In the genomic region with DNA sequence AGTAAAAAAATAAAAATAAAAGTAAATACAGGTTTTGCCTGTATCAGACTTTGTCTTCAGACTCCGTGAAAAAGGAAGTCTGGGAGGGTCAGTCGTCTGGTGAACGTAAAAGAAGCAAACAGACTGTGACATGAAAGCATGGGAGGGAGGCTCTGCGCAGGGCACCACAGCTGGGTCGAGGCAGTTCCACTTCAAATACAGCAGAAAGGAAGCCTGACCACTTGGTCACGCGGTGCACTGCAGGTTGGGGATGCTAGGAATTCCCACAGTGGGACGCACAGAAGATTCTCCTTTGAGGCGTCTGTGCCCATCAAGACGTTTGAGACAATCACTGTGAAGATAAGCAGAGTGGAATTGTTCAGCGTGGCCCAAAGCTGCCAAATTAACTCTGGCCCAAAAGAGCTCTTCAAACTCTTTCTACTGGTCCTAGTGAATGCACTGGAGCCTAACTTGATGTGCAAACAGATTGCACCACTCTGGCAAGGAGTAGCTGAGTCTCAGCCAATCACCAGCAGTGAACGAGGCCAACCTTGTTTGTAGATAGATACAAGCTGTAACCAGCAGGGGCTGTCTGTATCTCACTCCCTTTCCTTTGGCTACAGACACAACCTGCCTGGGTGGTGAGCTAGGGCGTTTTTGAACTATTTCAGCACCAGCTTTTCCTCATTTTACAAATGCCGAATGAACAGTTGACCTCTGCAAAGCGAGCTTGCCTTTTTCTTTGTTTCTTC, we compare ENCODE assay signal across 8 mouse cellular contexts. TPM values are rescaled to one million over a fixed set of nuclear protein-coding genes. Genes with fewer than 3 reads are reported as not detected.
A peak's percentile ranks its signal among the peaks of the same experiment; 100 is the strongest.
DNase-seq lines count a peak whose midpoint lies in the region; ATAC-seq and TF ChIP-seq lines count a peak whose summit lies in the region.

No protein-coding gene starts in this region.

- peak; percentile 57 for TF ChIP-seq CTCF in liver, postnatal 0 days (IDR thresholded peaks at IDR 0.05; ENCODE audit: low read depth)

- no peaks in the 10 kb centered on the region for H3K4me1 ChIP-seq in intestine, embryonic 14.5 days (replicated peaks; ENCODE audit: control insufficient read depth, insufficient read depth, low read length)
- H3K4me1 ChIP-seq in liver, postnatal 0 days (ENCODE audit: insufficient read depth): peaks cover 3% of the 10 kb centered on the region; the same call in 1 of the 2 replicates

- DNase-seq in A20 (ENCODE audit: low read depth, low spot score): peak; percentile 30
- peak; percentile 57 for DNase-seq in CD4-positive, CD25-positive, alpha-beta regulatory T cell, adult 2 months (ENCODE audit: low read depth, low spot score)
- DNase-seq in cerebellum, adult 18-20 months: peak; percentile 65 to 81
- no peak for DNase-seq in intestine, embryonic 14.5 days (ENCODE audit: low spot score)
- peak; percentile 54 for DNase-seq in liver, postnatal 0 days
- DNase-seq in retina, embryonic 14.5 days (ENCODE audit: low spot score): peak; percentile 63

- no peak for TF ChIP-seq EP300 in liver, postnatal 0 days (IDR thresholded peaks at IDR 0.05; ENCODE audit: low read depth)

- no peak overlapping the region for H3K4me2 ChIP-seq in intestine, embryonic 14.5 days (ENCODE audit: low read length)
- peak overlapping the region; percentile 29 for H3K4me2 ChIP-seq in liver, postnatal 0 days (ENCODE audit: low read depth, low read length)

- no peaks in the 10 kb centered on the region for H3K9me3 ChIP-seq in intestine, embryonic 14.5 days (ENCODE audit: control insufficient read depth, low read length)
- H3K9me3 ChIP-seq in liver, postnatal 0 days (ENCODE audit: low read length): no peaks in the 10 kb centered on the region

- no peak overlapping the region for H3K27ac ChIP-seq in intestine, embryonic 14.5 days (ENCODE audit: low read depth)
- H3K27ac ChIP-seq in liver, postnatal 0 days (ENCODE audit: low read depth): no peak overlapping the region

- H3K9ac ChIP-seq in intestine, embryonic 14.5 days (ENCODE audit: low read length): no peak overlapping the region
- H3K9ac ChIP-seq in liver, postnatal 0 days (replicated peaks): no peak overlapping the region

- no peaks in the 10 kb centered on the region for H3K36me3 ChIP-seq in intestine, embryonic 14.5 days (ENCODE audit: control insufficient read depth, insufficient read depth, low read length)
- no peaks in the 10 kb centered on the region for H3K36me3 ChIP-seq in liver, postnatal 0 days (replicated peaks; ENCODE audit: insufficient read depth, low read length)

- no peak overlapping the region for H3K4me3 ChIP-seq in intestine, embryonic 14.5 days (ENCODE audit: low read depth, low read length)
- H3K4me3 ChIP-seq in liver, postnatal 0 days (ENCODE audit: low read depth, low read length): no peak overlapping the region

- no peaks in the 10 kb centered on the region for H3K27me3 ChIP-seq in intestine, embryonic 14.5 days (replicated peaks; ENCODE audit: control insufficient read depth, insufficient read depth, low read length)
- no peaks in the 10 kb centered on the region for H3K27me3 ChIP-seq in liver, postnatal 0 days (ENCODE audit: insufficient read depth, low read length)

- ATAC-seq in granulocyte monocyte progenitor cell, adult 5-6 weeks (replicated peaks; ENCODE audit: poor library complexity, severe bottlenecking): peak; percentile 96
- ATAC-seq in intestine, embryonic 14.5 days (replicated peaks; ENCODE audit: low FRiP score, low TSS enrichment, low read depth): peak; percentile 66; the same call in 1 of the 2 replicates
- peak; percentile 98 for ATAC-seq in liver, postnatal 0 days
- ATAC-seq in erythroid progenitor cell, adult 5-6 weeks (replicated peaks; ENCODE audit: low FRiP score, poor library complexity, severe bottlenecking): no peak

- WGBS in intestine, embryonic 14.5 days: 23% methylated on average over 15 of the region's 15 CpGs
- 29% methylated on average over 15 of the region's 15 CpGs for WGBS in liver, postnatal 0 days (ENCODE audit: insufficient replicate concordance)

RNA-seq across cellular contexts. Expression of gene Zkscan16, which starts 8.5 kb away (rescaled TPM):
- not detected in 2 replicates for total RNA-seq in granulocyte monocyte progenitor cell, adult 5-6 weeks (2014; fragmentation: Nextera tagmentation)
- not detected in 2 replicates for total RNA-seq in granulocyte monocyte progenitor cell, adult 5-6 weeks (2017)
- 0.73 and 1.2 TPM in 2 replicates for polyA plus RNA-seq in intestine, embryonic 14.5 days (2014; fragmentation: Nextera tagmentation; extraction: Ambion mirVana)
- 0.06 TPM in 1 of 2 replicates, not detected in the other for polyA plus RNA-seq in liver, postnatal 0 days (2015; fragmentation: Nextera tagmentation; extraction: Ambion mirVana)
- total RNA-seq in erythroid progenitor cell, adult 5-6 weeks (2015; ENCODE audit: low replicate concordance): not detected in 2 replicates
- not detected in 2 replicates for total RNA-seq in erythroid progenitor cell, adult 5-6 weeks (2017; ENCODE audit: low replicate concordance)

RNA-seq across cellular contexts. Expression of gene Ecpas, which starts 22.4 kb away (rescaled TPM):
- total RNA-seq in granulocyte monocyte progenitor cell, adult 5-6 weeks (2014; fragmentation: Nextera tagmentation): 133 and 142 TPM in 2 replicates
- 88.5 and 92.9 TPM in 2 replicates for total RNA-seq in granulocyte monocyte progenitor cell, adult 5-6 weeks (2017)
- 44.2 and 44.5 TPM in 2 replicates for polyA plus RNA-seq in intestine, embryonic 14.5 days (2014; fragmentation: Nextera tagmentation; extraction: Ambion mirVana)
- 9.1 and 13.0 TPM in 2 replicates for polyA plus RNA-seq in liver, postnatal 0 days (2015; fragmentation: Nextera tagmentation; extraction: Ambion mirVana)
- 53.0 and 54.1 TPM in 2 replicates for total RNA-seq in erythroid progenitor cell, adult 5-6 weeks (2015; ENCODE audit: low replicate concordance)
- total RNA-seq in erythroid progenitor cell, adult 5-6 weeks (2017; ENCODE audit: low replicate concordance): 34.0 and 34.1 TPM in 2 replicates

RNA-seq across cellular contexts. Expression of gene Ptgr1, which starts 52.0 kb away (rescaled TPM):
- 56.5 and 58.2 TPM in 2 replicates for total RNA-seq in granulocyte monocyte progenitor cell, adult 5-6 weeks (2014; fragmentation: Nextera tagmentation)
- total RNA-seq in granulocyte monocyte progenitor cell, adult 5-6 weeks (2017): 67.6 and 68.5 TPM in 2 replicates
- polyA plus RNA-seq in intestine, embryonic 14.5 days (2014; fragmentation: Nextera tagmentation; extraction: Ambion mirVana): 29.3 and 33.9 TPM in 2 replicates
- polyA plus RNA-seq in liver, postnatal 0 days (2015; fragmentation: Nextera tagmentation; extraction: Ambion mirVana): 6.4 and 6.8 TPM in 2 replicates
- 4.3 and 9.2 TPM in 2 replicates for total RNA-seq in erythroid progenitor cell, adult 5-6 weeks (2015; ENCODE audit: low replicate concordance)
- total RNA-seq in erythroid progenitor cell, adult 5-6 weeks (2017; ENCODE audit: low replicate concordance): 4.3 and 4.4 TPM in 2 replicates

RNA-seq across cellular contexts. Expression of gene Dnajc25, which starts 60.0 kb away (rescaled TPM):
- 12.9 and 13.8 TPM in 2 replicates for total RNA-seq in granulocyte monocyte progenitor cell, adult 5-6 weeks (2014; fragmentation: Nextera tagmentation)
- total RNA-seq in granulocyte monocyte progenitor cell, adult 5-6 weeks (2017): 32.7 and 42.5 TPM in 2 replicates
- 8.7 and 11.6 TPM in 2 replicates for polyA plus RNA-seq in intestine, embryonic 14.5 days (2014; fragmentation: Nextera tagmentation; extraction: Ambion mirVana)
- polyA plus RNA-seq in liver, postnatal 0 days (2015; fragmentation: Nextera tagmentation; extraction: Ambion mirVana): 12.5 and 13.8 TPM in 2 replicates
- 1.1 and 5.0 TPM in 2 replicates for total RNA-seq in erythroid progenitor cell, adult 5-6 weeks (2015; ENCODE audit: low replicate concordance)
- 1.2 and 2.2 TPM in 2 replicates for total RNA-seq in erythroid progenitor cell, adult 5-6 weeks (2017; ENCODE audit: low replicate concordance)

Comparison
In these comparisons a context has a peak if more than half of its experiments do, and no peak if none do; other contexts are left out.
1. RNA of gene Ptgr1, which starts 52.0 kb away (total RNA-seq): 56.5 to 68.5 TPM in granulocyte monocyte progenitor cell, adult 5-6 weeks; 4.3 to 9.2 TPM in erythroid progenitor cell, adult 5-6 weeks; every median in the first group is over 4 times any median in the second.